Mouse (Mus musculus) urinary bladder, postnatal 10 days (tissue): ENCODE results near the gene Ythdf1.

ENCODE experiments used
- DNase-seq: peaks from one replicate; pipeline ENCODE4 v3.0.0; 2022; ENCODE audit warnings: low spot score

The Ythdf1 gene

GRCm38 (mm10) chr2:180879365-180880067 is 41.2 kb downstream of the Ythdf1 start:
- no peak for DNase-seq

- DNase-seq: no peak
These were observed 50.7 kb downstream of the Ythdf1 start for GRCm38 (mm10) chr2:180870006-180870405.

GRCm38 (mm10) chr2:180861561-180861960 is 59.2 kb downstream of the Ythdf1 start:
- no peak for DNase-seq

GRCm38 (mm10) chr2:180857121-180857520 is 63.6 kb downstream of the Ythdf1 start:
- DNase-seq: no peak

- DNase-seq: no peak
These were observed 65.7 kb downstream of the Ythdf1 start for GRCm38 (mm10) chr2:180855005-180855544.
